Mouse (Mus musculus): ENCODE data around the gene Cers4.

Gene Cers4

GRCm38 (mm10) chr8:4521472-4521871 lies 28.6 kb downstream of the Cers4 start:
- ChIA-PET POLR2A (no interaction called here), CTCF (interaction anchor here in 1 of 4 experiments (0.5 kb wide), 1 partner anchor 140 kb away, joined by 3 read pairs; no protein-coding TSS in a partner anchor)

GRCm38 (mm10) chr8:4523525-4523924 lies 30.7 kb downstream of the Cers4 start:
- ChIA-PET POLR2A (interaction anchor here in 1 of 4 experiments (0.6 kb wide), 1 partner anchor 239 kb away, joined by 3 read pairs; no protein-coding TSS in a partner anchor), CTCF (no interaction called here)

All from embryonic stem cell, embryonic (primary cell).